Mouse (Mus musculus) fat pad, adult 2 months (tissue): ENCODE results near the gene Cx3cl1.

Source experiments
- DNase-seq: peaks from one replicate; pipeline ENCODE4 v3.0.0-alpha.2; 2011; ENCODE audit warnings: low read depth, low spot score; ENCODE audit errors: extremely low read depth

The Cx3cl1 gene

DNA sequence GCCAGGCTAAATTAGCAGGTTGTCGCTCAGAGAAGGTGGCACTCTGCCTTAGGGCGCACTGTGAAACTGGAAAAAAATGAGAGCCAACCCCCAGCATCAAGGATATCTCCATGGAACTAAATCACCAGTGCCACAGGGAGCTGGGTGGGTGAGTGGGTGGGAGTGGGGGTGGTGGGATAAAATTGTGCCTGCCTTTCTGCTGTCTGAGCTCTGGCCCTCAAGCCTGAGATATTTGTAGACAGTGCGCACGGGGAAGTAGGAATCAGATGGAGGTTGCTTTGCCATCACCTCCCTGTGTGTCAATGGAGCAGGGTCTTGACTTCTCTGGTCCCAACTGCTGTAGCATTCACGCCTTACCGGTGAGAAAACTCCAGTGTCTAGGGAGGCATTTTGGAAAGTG lies 1.2 kb downstream of the Cx3cl1 start:
- DNase-seq, result no peak

DNA sequence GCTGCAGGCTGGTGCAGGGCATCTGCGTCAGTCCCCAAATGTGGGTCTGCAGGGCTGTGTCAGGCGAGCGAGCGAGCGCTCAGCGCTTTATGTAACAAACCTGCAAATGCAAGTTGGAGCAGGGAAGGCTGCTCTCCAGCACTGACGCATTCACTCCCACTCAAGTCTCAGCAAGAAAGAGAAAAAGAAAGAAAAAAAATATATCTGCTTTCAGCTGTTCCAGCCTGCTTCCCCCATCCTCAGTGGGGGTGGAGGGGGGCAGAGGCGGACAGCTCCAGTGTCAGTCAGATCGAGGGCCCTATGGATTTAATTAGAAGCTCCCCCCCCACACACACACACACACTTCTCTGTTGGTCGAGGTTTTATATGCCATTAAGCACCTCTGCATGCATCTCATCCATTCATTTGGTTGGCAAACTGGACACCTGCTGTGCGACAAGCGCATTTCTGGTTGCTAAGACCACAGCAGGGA lies 1.9 kb downstream of the Cx3cl1 start:
- no peak for DNase-seq

DNA sequence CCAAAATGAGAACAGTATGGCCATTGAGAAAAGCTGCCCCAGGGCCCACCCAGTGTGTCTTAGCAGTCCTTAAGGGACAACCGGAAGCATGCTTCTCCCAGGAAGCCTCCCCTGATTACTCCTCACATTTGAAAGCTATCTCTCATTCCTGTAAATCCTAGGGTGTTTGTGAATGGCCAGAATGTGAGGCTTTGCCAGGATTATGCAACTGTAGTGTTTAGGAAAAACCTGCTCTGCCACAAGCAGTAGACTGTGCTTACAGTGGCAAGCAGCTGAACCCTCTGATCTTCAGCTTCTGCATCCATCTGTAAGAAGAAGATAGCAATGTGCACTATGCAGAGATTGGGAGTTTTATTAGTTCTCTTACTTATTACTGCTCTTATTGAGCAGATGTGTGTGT lies 2.8 kb downstream of the Cx3cl1 start:
- no peak for DNase-seq

DNA sequence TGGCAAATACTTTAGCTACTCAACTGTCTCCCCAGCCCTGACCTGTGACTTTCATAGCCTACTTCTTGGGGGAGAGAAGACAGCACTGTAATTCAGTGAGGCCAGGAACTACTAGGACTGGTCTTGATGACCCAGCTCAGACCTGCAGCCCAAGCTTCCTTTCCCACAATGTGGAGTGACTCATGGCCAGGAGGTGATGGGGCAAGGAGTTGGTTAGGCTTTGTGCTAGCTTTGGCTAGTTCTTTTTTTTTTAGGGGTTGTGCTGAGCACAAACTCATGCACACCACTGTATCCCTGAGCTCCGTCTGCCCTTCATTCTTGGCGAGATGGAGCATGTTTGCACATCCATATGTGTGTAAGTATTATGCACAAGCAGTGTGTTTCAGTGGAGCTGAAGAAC lies 4.5 kb downstream of the Cx3cl1 start:
- DNase-seq, result no peak

DNA sequence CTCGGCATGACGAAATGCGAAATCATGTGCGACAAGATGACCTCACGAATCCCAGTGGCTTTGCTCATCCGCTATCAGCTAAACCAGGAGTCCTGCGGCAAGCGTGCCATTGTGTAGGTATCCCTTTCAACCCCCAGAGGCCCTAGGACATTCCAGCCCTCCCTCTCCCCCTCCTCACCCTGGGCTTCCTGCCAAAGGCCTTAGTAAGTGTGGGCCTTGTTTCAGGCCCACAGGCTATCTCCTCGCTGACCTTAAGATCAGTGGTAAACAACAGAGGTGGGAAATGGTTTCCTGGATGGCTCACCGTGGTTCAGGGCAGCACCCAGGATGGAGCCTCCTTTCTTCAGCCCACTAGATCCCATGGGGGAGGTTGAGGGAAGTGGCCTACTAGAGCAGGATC lies 6.2 kb downstream of the Cx3cl1 start:
- no peak for DNase-seq

DNA sequence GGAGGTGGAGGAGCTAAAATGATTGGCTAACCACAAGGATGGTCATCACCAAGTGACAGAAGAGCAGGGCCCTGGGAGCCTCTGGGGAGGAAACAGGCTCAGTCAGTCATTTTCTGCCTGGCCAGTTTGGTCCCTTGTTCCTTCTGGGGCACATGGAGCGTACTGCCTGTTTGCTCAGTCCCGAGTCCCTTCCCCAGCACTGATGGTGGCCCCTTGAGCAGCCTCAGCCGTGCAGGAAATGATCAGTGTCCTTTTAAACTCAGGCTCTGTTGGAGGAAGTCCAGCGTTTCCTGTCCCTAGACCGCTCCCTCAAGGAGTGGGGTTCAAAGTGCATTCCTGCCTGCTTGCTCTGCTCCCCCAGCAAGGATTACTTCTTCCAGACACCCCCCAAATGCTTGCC lies 6.7 kb downstream of the Cx3cl1 start:
- no peak for DNase-seq

DNA sequence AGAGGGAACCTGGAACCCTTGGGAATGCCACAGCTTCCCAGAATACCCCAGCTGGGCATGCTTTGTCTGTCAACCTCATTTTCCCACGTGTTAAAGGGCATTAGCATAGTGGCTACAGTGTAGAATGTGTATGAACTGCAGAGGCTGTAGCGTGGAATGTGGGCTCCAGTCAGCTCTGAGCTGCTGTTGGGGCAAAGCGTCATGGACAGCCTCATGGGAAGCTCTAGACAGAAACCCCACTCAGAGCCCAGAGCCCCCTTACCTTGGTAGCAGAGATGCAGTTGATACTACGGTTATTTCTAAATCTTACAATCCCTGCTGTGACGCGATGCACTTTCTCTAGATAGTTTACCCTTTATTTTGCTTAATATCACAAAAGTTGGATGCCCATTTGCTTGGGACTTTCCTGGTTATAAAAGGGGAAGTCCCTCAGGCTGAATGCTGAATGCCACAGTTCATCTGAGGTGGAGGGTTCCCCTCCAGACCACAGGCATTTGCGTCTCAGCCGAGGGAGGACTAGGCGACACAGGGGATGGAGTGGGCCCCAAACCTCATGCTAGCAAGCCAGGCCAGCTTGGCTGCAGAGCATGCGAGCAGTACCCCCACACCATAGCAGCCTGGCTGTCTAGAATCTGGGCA lies 7.2 kb downstream of the Cx3cl1 start:
- no peak for DNase-seq

DNA sequence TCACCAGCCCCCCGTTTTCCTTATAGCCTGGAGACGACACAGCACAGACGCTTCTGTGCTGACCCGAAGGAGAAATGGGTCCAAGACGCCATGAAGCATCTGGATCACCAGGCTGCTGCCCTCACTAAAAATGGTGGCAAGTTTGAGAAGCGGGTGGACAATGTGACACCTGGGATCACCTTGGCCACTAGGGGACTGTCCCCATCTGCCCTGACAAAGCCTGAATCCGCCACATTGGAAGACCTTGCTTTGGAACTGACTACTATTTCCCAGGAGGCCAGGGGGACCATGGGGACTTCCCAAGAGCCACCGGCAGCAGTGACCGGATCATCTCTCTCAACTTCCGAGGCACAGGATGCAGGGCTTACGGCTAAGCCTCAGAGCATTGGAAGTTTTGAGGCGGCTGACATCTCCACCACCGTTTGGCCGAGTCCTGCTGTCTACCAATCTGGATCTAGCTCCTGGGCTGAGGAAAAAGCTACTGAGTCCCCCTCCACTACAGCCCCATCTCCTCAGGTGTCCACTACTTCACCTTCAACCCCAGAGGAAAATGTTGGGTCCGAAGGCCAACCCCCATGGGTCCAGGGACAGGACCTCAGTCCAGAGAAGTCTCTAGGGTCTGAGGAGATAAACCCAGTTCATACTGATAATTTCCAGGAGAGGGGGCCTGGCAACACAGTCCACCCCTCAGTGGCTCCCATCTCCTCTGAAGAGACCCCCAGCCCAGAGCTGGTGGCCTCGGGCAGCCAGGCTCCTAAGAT lies 7.9 kb downstream of the Cx3cl1 start:
- DNase-seq, result no peak

DNA sequence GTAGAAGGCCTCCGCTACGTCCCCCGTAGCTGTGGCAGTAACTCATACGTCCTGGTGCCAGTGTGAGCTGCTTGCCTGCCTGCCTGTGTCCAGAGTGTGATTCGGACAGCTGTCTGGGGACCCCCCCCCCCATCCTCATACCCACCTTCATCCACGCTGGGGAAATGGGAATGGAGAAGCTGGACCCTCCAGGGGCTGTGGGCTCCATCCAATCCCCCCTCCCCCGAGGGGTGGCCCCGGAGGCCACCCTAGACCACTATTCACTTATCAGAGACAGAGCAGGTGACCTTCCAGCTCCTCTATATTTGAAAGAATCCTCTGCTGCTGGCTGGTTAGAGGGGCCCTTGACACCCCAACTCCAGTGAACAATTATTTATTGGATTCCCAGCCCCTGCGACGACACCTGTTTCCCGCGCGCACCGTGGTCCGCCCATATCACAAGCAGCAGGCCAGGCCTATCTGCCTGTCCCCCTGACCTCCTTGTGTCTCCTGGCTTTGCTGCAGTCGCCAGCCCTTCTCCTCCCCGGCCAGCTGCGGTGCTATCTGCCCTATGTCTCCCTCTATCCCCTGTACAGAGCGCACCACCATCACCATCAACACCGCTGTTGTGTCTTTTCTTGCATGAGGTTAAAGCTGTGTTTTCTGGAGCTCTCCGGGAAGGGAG lies 8.8 kb downstream of the Cx3cl1 start:
- no peak for DNase-seq

DNA sequence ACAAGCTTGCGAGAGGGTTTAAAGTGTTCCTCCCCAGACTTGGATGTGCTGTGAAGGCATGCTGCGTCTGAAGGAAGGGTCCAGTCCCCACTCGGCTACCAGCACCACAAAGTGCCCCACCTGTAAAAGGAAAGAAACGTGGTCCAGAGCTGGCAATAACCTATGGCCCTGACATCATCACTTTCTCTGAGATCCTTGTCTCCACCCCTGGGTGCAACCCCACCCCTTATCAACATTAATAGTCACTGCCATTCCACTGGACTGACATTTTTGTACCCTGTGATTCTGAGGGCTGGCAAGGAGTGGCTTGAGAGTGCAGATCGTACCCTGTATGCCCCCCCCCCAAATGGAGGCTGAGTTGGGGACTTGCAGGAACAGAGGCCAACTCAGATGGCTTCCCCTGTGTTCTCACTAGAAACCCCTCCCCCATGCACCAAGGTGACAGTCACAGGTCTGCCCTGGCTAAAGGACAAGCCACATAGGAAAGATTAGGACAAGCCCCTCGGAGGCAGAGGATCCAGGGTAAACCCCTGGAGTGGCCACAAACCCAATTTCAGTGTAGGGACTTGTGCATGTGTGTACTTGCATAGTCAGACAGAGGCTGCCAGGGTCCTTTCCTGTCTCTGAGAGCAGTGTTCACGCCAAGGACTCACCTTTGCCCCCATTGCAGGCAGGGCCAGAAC lies 9.5 kb downstream of the Cx3cl1 start:
- DNase-seq, result no peak

DNA sequence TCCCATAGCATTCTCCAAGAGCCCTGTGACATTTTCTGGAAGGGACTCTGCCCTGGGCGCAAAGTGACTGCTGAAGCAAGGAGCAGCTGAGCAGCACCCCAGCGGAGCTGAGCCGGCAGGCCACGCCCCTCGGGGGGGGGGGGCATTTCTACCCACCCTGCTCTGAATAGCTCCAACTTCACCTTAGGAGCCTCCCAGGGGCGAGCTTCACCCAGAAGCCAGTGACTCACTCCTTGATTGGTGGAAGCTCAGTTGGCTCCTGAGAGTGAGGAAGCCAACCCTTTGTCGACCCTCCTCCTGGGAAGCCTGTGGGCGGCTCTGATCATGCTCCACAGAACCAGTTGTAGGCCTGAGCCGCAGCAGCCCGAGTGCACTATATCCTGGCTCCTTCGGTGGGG lies 10.0 kb downstream of the Cx3cl1 start:
- DNase-seq, result no peak

DNA sequence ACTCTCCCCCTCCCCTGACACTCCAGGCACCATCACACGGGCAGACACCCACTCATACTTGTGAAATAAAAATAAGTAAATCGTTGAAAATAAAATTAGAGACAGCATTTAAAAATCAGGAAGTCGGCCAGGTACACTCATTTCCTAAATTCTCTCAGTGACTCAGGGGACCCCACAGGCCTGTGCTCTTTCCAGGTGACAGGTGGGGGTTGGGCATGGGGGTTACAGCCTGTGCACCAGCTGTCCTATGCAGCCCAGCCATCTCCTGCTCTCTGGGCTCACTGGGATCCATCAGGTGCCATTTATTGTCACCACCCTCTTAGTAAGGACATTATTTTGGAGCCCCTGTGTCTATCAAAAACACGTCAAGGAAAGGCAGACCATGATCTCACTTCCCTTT lies 12.1 kb downstream of the Cx3cl1 start:
- DNase-seq, result no peak

DNA sequence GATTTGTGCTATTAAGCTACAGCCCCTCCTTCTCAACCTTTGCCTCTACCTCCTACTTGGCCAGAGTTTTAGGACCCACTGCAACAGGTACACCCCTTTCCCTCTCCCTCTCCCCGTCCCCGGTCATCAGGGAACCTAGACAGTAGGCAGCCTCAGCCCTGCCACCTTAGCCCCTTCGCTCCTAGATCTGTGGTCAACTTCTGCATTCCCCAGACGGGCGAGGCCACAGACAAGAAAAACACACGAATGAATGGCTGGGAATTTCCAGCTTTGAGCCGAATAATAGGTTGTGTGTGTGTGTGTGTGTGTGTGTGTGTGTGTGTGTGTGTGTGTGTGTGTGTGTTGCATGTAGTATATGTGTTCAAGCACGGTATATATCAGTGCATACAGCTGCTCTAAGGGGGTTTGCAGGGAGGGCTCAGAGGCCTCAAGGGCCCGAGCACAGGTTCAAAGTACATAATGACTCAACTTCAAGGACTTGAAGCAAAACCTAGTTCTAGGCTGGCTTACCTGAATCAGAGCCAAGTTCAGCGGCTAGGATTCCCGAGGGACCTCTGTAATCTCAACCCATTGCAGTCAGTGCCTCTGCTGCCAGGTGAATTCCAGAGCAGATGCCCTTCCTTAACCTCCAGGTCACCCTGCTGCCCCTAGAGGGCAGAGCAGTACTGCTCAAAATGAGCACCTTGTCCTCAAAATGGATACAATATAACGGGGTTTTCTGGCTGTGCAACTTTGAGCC lies 13.6 kb downstream of the Cx3cl1 start:
- no peak for DNase-seq

DNA sequence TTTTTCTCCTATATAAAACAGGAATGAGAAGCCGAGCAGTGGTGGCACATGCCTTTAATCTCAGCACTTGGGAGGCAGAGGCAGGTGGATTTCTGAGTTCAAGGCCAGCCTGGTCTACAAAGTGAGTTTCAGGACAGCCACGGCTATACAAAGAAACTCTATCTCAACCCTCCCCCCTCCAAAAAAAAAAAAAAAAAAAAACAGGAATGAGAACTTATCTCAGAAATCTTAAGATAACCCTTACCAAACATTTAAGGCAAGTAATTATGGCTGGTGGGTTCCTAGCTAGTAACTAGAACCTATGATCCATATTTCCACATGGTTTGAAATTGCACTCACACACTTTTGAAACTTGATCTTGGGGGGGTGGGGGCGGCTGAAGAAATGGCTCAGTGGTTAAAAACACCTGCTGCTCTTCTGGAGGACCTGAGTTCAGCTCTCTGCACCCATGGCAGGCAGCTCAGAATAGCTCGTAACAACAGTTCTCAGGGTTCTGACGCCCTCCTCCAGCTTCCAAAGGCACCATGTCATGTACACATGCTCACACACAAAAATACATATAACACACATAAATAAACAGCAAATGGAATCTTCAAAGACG lies 14.3 kb downstream of the Cx3cl1 start:
- no peak for DNase-seq

DNA sequence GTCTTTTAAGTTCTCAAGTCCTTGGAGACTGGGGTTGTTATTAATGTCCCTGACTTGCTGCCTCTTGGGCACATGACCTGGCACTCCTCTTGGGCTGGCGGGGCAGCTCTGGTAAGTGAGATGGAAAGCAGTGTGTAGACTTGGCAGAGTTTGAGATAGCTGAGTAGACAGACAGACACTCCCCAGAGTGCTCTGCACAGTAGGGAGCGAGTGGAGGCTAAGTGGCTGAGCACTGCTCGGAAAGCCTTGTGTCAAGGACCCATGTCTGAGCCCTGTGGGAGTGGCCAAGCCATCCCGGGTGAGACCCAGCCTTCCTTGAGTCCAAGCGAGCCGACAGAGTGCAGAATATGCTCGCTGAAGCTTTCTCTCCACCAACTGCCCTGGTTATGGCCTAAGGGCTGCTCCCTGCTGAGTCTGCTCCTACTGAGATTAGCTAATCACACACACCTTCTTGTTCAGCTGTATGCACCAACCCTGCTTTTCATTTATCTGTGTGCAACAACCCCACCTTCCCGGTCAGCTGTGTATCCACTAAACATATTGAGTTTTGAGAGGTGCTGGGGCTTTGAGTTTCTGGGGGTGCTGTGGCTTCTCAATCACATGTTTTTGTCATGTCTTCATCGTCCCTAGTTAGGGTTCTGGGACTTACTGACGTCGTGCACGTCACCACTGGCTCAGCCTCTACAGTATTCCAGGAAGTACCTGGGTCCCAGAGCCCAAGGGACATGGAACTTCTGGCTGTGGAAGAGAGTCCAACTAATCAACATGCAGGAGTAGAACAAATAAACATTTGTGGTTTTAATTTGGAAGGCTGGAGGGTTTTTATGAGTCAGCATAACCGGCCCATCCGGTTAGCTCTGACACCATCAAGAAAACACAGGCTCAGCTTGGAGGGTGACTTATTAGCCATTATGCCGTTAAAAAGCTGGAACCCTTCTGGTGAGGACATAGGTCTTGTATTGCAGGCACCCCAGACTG lies 16.0 kb downstream of the Cx3cl1 start:
- DNase-seq, result peak; percentile 96

DNA sequence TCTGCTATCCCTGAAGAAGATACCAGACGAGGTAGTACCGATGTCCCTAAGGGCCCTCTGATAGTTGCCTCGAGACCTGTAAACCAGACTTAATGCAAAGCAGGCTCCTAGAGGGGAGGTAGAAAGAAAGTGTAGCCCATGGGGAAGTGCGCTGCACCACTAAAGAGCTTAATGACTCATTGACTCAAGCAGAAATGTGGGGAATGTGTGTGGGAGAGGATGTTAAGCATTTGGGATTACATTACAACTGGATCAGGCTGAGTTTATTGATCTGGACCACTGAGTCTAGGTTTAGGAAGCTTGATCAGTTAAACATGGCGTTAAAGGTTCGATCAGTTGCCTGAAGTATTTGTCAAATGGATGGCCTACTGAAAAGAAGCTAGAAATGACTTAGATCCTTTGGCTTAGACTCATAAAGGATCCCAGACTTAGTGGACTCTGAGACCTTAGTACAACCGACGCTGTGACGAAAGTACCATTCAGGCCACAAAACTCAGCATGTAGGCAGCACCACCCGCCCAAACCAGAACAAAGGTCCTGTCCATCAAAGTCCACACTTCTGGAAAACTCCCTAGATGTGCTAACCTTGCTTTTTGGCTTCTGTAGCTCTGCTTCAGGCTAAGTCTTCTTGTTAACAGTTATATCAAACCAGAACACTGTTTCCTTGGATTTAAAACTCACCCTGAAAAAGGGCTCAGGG lies 17.6 kb downstream of the Cx3cl1 start:
- no peak for DNase-seq

DNA sequence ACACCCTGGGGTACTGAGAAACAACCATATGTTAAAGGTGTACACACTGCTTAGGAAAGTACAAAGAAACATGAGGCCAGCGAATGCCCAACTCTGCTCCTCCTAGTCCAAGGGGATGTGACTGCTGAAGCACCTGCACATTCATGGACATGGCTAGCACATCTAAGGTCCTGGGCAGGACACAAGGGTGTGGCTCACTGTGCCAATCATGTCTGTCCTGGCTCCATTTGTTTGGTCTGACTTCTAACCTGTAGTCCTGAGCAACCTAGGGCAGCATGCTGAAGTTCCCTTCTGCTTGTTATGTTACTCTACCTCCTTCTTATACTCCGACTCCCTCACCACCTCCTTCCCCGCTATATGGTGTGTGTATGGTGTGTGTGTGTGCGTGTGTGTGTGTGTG lies 22.6 kb downstream of the Cx3cl1 start:
- DNase-seq, result no peak

DNA sequence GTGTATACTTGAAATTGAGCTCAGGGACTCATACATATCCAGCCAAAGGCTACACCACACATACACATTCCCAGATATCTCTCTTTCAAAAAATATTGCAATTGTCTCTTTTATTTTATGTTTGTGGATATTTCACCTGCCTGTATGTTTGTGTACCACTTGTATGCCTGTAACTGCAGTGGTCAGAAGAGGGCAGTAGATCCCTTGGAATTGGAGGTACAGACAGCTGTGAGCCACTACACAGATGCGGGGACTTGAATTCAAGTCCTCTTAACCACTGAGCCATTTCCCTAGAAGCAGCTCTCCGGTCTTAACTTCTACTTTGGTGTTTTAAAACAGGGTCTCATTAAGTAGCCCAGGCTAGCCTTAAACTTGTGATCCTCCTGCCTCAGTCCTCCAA lies 23.0 kb downstream of the Cx3cl1 start:
- no peak for DNase-seq
